Mouse (Mus musculus) cerebellum, adult (tissue): ENCODE measurements around the gene Mmp9.

Experiments
- ATAC-seq: cut with Nextera tagmentation; 2 replicates; pipeline ENCODE4 v1.9.2; 2017; ENCODE audit warnings: mild to moderate bottlenecking, moderate library complexity, mixed read lengths; ENCODE audit not compliant: insufficient number of reproducible peaks, low FRiP score, low TSS enrichment

Gene Mmp9

DNA sequence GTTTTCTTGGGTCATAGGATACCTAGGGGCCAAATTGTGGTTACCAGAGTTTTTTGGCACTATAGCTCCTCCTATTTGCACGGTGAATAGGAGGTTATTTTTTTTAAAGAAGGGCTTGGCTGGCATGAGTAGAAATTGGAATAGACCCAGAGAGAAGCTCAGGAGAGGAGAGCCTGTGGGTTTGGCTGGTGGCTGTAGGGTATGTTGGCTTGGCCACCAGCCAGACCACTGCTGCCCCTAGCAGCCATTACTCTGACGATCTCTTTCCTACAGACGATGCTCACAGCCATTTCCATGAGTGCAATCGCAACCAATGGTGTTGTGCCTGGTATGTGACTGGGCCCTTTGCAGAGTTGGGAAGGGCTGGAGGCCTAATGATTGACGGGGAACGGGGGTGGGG, 35.0 kb downstream of the Mmp9 start:
- no peak for ATAC-seq

DNA sequence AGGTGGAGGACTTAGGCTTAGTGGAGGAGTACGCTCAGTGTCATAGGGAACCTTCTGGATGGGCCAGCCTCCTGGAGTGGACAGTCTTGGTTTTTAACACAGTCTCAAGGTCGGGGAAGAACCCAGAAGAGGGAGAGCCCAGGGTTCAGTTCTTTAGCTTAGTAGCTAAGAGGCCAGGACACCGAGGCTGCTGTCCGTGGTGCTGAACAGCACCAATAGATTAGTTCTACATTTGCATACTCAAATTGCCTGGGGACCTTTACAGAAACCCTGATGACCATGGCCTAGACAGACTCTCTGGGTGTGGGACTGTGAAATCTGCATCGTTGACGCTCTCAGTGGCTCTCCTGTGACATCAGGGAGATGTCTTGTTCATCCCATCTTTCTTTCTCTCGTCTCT, 39.2 kb downstream of the Mmp9 start:
- ATAC-seq, result no peak

DNA sequence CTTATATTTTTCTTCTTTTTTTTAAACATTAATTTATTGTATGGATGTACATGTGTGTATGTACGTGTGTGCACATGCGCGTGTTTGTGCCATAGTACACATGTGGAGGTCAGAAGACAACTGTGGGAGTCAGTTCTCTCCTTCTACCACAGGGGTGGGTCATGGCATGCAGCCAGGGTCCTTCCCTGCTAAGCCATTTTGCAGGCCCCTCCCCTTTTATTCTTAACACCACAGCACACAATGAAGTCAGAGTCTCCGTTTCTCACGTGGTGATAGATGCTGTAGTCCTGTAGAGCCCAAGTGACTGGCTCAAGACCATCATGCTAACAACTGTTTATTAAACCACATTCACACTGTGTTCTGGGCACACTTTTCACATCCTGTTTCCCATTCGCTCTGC, 45.4 kb downstream of the Mmp9 start:
- ATAC-seq, result no peak

DNA sequence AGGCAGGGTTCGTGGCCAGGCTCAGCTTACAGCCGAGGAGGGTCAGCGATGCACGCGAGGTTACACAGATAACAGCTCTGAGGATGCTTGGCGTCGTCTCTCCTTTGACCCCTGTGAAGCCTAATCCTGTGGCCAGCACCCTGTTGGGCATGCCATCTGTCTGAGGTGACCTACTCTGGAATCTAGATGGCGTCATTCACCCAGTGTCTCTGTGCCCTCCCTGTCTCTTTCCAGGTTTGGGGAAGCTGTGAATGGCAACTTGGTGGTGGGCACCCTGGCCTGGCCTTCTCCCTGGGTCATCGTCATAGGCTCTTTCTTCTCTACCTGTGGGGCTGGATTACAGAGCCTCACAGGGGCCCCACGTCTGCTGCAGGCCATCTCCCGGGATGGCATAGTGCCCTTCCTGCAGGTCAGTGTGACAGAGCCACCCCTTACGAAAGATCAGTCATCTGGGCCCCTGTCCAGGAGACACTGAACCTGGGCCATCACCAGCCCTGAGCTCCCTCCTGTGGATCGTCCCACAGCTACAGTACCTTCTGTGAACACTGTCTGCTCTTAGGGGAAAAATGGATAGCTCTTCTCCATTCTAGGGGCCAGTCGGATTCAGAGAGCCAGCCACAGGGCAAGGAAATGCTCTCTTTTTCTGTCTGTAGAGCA, 45.9 kb downstream of the Mmp9 start:
- ATAC-seq, result peak; percentile 78

DNA sequence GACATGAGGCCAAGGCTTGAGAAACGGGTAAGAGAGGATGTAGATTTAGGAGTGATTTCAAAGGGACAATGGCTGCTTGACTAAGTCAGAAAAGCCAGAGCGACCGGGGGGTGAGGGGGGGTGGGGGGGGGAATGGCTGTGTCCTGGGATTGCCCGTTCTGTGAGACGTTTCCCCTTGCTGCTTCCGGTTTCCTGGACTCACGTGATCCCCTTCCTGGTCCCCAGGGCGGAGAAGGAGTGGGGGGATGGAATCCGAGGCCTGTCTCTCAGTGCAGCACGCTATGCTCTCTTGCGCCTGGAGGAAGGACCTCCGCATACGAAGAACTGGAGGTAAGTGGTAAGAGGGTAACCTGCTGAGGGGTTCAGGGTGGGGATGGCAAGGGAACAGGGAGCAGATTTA, 48.2 kb downstream of the Mmp9 start:
- no peak for ATAC-seq

DNA sequence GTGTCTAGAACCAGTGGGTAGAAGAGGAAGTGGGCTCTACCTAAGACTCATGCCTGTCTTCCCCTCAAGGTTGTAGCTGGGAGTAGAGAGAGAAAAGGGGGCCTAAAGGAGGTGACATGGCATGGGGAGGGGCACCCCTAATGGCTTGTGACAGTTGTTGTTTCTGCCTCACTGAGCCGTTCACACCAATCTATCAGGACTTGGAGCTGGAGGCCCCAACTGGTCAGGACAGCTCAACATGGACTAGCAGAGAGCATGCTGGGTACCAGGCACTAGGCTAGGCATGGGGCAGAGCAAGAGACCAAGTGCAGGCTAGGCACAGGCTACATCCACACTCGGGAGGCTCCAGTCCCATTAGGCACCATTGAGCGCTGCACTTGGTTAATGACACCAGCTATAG, 50.5 kb downstream of the Mmp9 start:
- no peak for ATAC-seq

DNA sequence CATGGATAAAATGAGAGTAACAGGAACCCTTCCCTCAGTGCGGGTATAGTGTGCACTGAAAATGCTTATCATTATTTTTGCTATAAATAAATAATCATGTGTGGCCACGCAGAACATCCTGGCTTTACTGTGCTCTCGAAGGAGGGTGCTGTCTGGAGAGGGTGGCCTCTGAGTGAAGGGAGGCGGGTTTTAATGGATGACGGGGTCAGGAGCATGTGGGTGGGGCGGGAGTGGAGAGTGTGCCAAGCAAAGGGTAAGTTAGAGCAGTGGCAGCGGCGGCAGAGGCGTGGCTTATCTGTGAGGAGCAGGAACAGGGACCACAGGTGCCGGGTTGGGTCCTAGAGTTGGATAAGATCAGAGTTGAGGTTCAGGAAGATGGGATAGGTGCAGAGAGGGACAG, 51.2 kb downstream of the Mmp9 start:
- no peak for ATAC-seq

DNA sequence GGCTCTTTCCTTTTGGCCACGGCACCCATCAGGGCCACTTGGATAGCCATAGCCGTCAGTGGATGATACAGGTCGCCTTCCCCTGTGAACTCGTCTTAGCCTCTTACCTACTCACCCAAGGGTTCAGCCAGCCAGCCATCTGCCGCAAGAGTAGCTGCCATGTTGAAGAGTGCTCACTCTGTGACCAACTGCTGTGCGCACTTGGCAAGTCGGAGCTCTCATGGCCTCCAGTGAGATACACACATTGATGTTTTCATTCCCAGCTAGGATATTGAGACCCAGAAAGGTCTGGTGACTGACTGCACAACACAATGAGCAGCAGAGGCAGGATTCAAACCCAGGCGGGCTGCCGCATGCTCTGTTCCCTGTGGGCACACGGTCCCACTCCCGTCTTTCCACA, 53.6 kb downstream of the Mmp9 start:
- ATAC-seq, result peak; percentile 65; the same call in 1 of the 2 replicates

DNA sequence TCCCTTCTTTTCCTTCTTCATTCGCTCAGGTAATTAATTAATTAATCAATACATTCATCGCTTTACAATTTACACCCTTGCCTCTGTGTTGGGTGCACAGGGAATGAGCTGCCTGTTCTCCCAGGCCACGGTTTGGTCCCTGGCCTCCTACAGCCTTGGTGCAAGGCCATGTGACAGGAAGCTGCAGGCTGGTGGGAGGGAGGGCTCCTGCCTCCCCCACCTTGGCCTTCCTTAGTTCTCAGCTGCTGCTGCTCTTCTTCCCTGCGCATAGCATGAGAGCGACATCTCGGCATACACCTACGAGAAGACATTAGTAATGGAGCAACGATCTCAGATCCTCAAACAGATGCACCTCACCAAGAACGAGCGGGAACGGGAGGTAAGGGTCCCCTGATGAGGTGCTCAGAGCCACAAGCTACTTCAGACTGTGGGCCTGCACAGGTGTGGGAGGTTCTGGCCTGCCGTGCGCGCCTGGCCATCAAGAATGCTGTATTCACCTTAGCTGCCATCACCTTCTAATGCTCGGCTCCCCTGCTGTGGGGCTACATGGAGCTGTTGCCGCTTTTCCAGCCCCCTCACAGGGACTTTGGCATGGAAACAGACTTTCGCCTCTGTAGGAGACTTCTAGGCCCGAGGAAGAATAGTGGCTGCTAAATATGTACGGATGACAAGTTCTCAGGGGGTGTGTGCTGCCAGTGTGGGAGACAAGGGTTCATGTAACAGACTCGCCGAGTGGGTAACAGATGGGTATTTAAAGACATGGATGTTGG, 54.3 kb downstream of the Mmp9 start:
- no peak for ATAC-seq

DNA sequence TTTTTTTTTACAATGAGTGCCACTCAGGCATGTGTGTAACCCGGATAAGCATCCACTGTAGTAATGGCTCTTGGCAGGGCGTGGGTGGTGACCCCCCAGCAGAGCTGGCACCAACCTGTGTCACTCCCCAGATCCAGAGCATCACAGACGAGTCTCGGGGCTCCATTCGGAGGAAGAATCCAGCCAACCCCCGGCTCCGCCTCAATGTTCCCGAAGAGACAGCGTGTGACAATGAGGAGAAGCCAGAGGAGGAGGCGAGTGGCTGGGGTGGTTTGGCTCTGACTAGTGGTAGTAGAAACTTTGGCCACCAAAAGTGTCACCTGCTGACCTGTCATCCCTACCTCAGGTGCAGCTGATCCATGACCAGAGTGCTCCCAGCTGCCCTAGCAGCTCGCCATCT, 55.4 kb downstream of the Mmp9 start:
- ATAC-seq, result no peak

DNA sequence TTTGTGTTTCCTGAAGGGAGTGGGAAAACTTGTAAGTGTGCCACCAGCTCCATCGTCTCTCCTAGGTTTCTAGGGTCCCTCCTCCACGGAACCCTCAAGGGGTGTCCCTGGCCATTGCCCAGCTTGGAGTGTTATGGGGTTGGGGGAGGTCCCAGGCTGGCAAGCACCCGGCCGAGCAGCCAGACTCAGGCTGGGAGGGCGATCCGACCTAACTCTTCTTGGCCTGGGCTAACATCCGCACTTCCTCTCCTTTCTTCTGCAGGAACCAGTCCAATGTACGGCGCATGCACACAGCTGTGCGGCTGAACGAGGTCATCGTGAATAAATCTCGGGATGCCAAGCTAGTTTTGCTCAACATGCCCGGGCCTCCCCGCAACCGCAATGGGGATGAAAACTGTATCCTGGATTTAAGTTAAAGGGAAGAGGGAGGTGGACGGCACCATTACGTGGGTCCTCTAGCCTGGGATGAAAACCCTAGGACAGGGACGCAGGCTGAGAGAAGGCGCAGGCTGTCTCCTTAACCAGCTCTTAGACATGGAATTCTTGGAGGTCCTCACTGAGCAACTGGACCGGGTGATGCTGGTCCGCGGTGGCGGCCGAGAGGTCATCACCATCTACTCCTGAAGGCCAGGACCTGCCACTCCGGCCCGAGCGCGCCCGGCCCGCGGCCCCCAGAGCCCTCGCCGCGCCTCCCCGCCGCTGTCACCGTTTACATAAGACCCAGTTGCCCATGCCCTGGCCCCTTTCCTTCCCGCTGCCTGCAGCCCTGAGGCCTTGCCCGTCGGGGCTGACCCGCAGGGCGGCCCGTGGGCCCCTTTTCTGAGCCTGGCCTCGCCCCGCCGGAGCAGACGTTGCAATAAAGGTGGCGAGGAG, 56.5 kb downstream of the Mmp9 start:
- no peak for ATAC-seq

DNA sequence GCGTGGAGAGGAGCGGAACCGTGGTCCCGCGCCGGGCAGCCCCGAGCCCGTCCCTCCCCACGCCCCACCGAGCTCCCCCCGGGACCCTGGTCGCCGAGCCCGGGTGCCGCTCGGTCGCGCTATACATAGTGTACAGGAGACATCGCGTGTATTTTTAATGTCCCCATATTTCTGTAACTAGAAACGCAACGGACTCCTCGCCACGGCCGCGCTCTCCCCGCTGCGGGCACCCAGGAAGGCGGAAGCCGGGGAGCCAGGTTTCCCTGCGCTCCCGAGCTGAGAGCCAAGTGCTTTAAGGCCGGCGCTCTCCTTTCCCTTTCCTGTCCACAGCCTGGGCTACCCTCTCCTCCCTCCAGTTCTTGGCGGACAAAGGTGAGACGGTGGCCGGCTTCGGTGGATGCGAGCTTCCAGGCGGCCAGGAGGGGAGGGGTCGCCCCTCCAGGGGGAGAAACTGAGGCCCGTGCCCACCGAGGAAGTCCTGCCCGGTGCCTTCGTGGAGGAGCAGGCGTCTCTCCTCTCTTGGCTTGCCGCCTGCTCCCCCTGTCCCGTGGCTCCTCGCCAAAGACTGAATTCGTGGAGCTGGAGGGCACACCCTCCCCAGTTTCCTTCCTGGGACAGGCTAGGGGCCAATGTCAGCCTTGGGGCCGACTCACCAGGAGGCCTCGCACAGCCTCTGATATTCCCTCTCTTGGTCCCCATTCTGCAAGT, 57.3 kb downstream of the Mmp9 start:
- ATAC-seq, result no peak

DNA sequence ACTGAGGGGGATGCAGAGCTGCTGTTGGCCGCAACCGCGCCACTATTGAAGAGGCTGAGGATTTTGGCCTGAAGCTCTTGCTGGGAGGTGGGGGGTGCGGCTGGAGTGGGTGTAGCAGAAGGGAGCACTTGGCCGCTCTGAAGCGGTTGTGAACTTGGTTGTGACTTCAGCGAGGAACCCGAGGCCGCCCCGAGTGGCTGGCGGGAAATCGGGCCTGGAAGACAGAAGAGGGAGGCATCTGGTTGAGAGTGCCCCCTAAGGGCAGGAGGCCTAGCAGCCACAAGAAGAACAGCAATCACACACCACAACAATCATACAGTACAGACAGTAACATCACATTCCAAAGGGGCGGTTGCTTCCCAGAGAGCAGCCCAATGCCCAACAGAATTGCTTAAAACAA, 61.4 kb downstream of the Mmp9 start:
- ATAC-seq, result no peak

DNA sequence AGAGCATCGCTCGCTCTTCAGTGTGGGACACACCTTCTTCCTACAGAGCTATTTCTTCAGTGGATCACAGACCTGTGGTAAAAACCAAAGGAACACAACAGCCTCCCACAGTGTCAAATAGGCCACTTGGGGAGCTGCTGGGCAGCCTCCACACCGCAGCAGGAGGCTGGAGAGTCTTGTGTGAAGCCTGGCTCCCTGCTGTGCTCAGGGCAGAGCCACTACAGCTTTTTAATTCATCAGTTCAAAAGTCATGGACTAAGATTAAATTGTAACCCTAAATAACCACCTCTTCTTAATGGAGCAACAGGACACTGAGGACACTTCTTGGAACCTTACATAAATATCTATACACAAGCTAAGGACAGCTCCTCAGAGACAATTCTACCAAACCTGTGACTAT, 62.5 kb downstream of the Mmp9 start:
- no peak for ATAC-seq

DNA sequence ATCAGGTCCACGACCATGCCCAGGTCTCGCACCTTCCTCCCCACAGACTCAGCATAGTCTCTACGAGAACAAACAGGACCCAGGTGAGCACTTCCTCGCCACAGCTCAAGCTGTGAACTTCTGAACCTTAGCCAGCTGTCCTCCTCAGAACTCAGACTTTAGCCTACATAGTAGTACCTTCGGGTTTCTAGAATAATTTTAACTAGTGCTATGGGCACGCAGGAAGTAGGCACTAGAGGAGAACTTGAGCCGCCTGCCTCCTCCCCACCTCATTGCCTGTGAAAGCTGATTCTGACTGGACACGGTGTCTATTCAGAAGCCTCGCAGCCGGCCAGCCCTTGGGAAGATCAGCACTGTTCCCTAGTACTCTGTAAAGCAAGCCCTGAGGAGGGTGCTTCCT, 63.7 kb downstream of the Mmp9 start:
- no peak for ATAC-seq
